Mouse (Mus musculus) midbrain, embryonic 11.5 days (tissue): ENCODE data around the gene Dpf3. TPM values are rescaled to one million over a fixed set of nuclear protein-coding genes. Genes with fewer than 3 reads are reported as not detected.

ENCODE experiments used
- ATAC-seq: fragments of 200-750 bp; cut with Nextera tagmentation; 2 replicates; pipeline ENCODE4 v1.8.0; 2017; ENCODE audit warnings: moderate TSS enrichment, moderate library complexity; ENCODE audit not compliant: low FRiP score
- DNase-seq: peaks from one replicate; pipeline ENCODE4 v3.0.0; 2015; ENCODE audit warnings: low spot score; ENCODE audit errors: missing footprints
- H3K27ac ChIP-seq: fragments of 300-500 bp; sonication (generic); 2 replicates; pipeline ENCODE4 v1.5.1; 2014; ENCODE audit warnings: low read depth, low read length
- H3K27me3 ChIP-seq: fragments of 300-500 bp; sonication (generic); 2 replicates; pipeline ENCODE4 v1.6.1; 2014; ENCODE audit warnings: mild to moderate bottlenecking, low read length, moderate library complexity, mixed read lengths; ENCODE audit not compliant: control insufficient read depth, insufficient read depth
- H3K36me3 ChIP-seq: fragments of 300-500 bp; sonication (generic); 2 replicates; pipeline ENCODE4 v1.6.1; 2014; ENCODE audit warnings: mild to moderate bottlenecking, low read length, moderate library complexity, mixed read lengths; ENCODE audit not compliant: control insufficient read depth, insufficient read depth
- H3K4me1 ChIP-seq: fragments of 300-500 bp; sonication (generic); 2 replicates; pipeline ENCODE4 v1.6.1; 2014; ENCODE audit warnings: low read length; ENCODE audit not compliant: control insufficient read depth, insufficient read depth
- H3K4me2 ChIP-seq: fragments of 300-500 bp; sonication (generic); 2 replicates; pipeline ENCODE4 v1.6.1; 2014; ENCODE audit warnings: mild to moderate bottlenecking, moderate library complexity
- H3K4me3 ChIP-seq: fragments of 300-500 bp; sonication (generic); 2 replicates; pipeline ENCODE4 v1.5.1; 2014; ENCODE audit warnings: low read depth, low read length
- H3K9ac ChIP-seq: fragments of 300-500 bp; sonication (generic); 2 replicates; pipeline ENCODE4 v1.6.1; 2014; ENCODE audit warnings: low read length
- H3K9me3 ChIP-seq: fragments of 300-500 bp; sonication (generic); 2 replicates; pipeline ENCODE4 v1.6.1; 2016; ENCODE audit warnings: low read length; ENCODE audit not compliant: control insufficient read depth
- WGBS: fragments of 180-500 bp; shearing (Covaris S2); extraction: QIAGEN DNeasy Blood & Tissue Kit; methylation state at CpG from one replicate; pipeline ENCODE4 v1.1.7; 2014; 5-methylcytosine and 5-hydroxymethylcytosine counted together
- polyA plus RNA-seq: library from polyadenylated mRNA; unstranded; fragments of >200 nt; fragmentation: Nextera tagmentation; extraction: Ambion mirVana; gene quantifications from 2 replicates; pipeline ENCODE4 v1.2.1, GENCODE M21; 2014

Dpf3 gene
- polyA plus RNA-seq, 1 experiment from 2014 or later: 11.3 TPM

- Histone ChIP-seq H3K27ac (no peak overlapping the region), H3K4me2 (no peak overlapping the region), H3K9ac (no peak overlapping the region), H3K4me3 (no peak overlapping the region), H3K27me3 (no peaks in the 10 kb centered on the region), H3K4me1 (peaks cover 14% of the 10 kb centered on the region), H3K36me3 (no peaks in the 10 kb centered on the region), H3K9me3 (no peaks in the 10 kb centered on the region)
- DNase-seq (no peak), ATAC-seq (no peak)
- 35% methylated on average over 6 of the region's 6 CpGs for WGBS
Observed at GRCm38 (mm10) chr12:83466508-83467430, 20.7 kb downstream of the Dpf3 start.

- H3K27ac ChIP-seq: no peak overlapping the region
- DNase-seq (no peak), ATAC-seq (no peak)
- H3K4me1 ChIP-seq: peaks cover 12% of the 10 kb centered on the region
- no peaks in the 10 kb centered on the region for H3K9me3 ChIP-seq
- no peaks in the 10 kb centered on the region for H3K27me3 ChIP-seq
- H3K36me3 ChIP-seq: no peaks in the 10 kb centered on the region
- no peak overlapping the region for H3K4me3 ChIP-seq
- no peak overlapping the region for H3K9ac ChIP-seq
- WGBS: 89% methylated on average over 4 of the region's 4 CpGs
- H3K4me2 ChIP-seq: no peak overlapping the region
Observed at GRCm38 (mm10) chr12:83466053-83466452, 21.5 kb downstream of the Dpf3 start.

- DNase-seq (no peak), ATAC-seq (no peak)
- Histone ChIP-seq H3K9ac (no peak overlapping the region), H3K36me3 (no peaks in the 10 kb centered on the region), H3K4me2 (no peak overlapping the region), H3K4me3 (no peak overlapping the region), H3K27ac (no peak overlapping the region), H3K27me3 (no peaks in the 10 kb centered on the region), H3K4me1 (peaks cover 2% of the 10 kb centered on the region; the same call in 1 of the 2 replicates), H3K9me3 (no peaks in the 10 kb centered on the region)
- WGBS: 84% methylated on average over 3 of the region's 3 CpGs
Observed at GRCm38 (mm10) chr12:83460272-83460671, 27.2 kb downstream of the Dpf3 start.

GRCm38 (mm10) chr12:83454697-83455321, 32.7 kb downstream of the Dpf3 start:
- Histone ChIP-seq H3K27ac (no peak overlapping the region), H3K4me2 (no peak overlapping the region), H3K4me1 (peaks cover 2% of the 10 kb centered on the region; the same call in 1 of the 2 replicates), H3K4me3 (no peak overlapping the region), H3K9me3 (no peaks in the 10 kb centered on the region), H3K27me3 (no peaks in the 10 kb centered on the region), H3K9ac (no peak overlapping the region), H3K36me3 (no peaks in the 10 kb centered on the region)
- no peak for ATAC-seq
- no peak for DNase-seq
- WGBS: 78% methylated on average over 5 of the region's 5 CpGs

GRCm38 (mm10) chr12:83451850-83452249, 35.7 kb downstream of the Dpf3 start:
- H3K4me3 ChIP-seq: no peak overlapping the region
- H3K27me3 ChIP-seq: no peaks in the 10 kb centered on the region
- H3K4me1 ChIP-seq: no peaks in the 10 kb centered on the region
- no peaks in the 10 kb centered on the region for H3K9me3 ChIP-seq
- DNase-seq (no peak), ATAC-seq (no peak)
- no peaks in the 10 kb centered on the region for H3K36me3 ChIP-seq
- H3K4me2 ChIP-seq: no peak overlapping the region
- H3K27ac ChIP-seq: no peak overlapping the region
- H3K9ac ChIP-seq: no peak overlapping the region
- WGBS: 40% methylated on average over 8 of the region's 8 CpGs

DNA sequence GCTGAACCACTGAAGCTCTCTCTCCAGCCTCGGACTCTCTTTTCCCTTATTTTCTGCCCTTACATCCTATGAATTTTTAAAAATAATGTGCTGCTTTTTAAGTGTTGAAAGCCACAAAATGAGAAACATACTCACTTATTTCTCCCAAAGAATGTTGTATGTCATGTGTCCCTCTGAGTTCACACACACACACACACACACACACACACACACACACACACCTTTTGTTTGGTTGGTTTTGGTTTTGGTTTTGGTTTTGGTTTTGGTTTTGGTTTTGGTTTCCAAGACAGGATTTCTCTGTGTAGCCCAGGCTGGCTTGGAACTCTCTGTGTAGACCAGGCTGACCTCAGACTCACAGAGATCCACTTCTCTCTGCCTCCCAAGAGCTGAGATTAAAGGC, 37.0 kb downstream of the Dpf3 start:
- DNase-seq: no peak
- WGBS: 92% methylated on average over 1 of the region's 1 CpGs
- H3K9me3 ChIP-seq: no peaks in the 10 kb centered on the region
- no peaks in the 10 kb centered on the region for H3K4me1 ChIP-seq
- no peak for ATAC-seq
- no peaks in the 10 kb centered on the region for H3K36me3 ChIP-seq
- no peak overlapping the region for H3K9ac ChIP-seq
- H3K27ac ChIP-seq: no peak overlapping the region
- H3K27me3 ChIP-seq: no peaks in the 10 kb centered on the region
- H3K4me2 ChIP-seq: no peak overlapping the region
- H3K4me3 ChIP-seq: no peak overlapping the region

GRCm38 (mm10) chr12:83449202-83449601, 38.3 kb downstream of the Dpf3 start:
- no peak overlapping the region for H3K4me2 ChIP-seq
- no peaks in the 10 kb centered on the region for H3K27me3 ChIP-seq
- H3K4me3 ChIP-seq: no peak overlapping the region
- ATAC-seq (no peak), DNase-seq (no peak)
- no peak overlapping the region for H3K9ac ChIP-seq
- H3K36me3 ChIP-seq: no peaks in the 10 kb centered on the region
- H3K9me3 ChIP-seq: no peaks in the 10 kb centered on the region
- no peaks in the 10 kb centered on the region for H3K4me1 ChIP-seq
- no peak overlapping the region for H3K27ac ChIP-seq
- WGBS: 85% methylated on average over 7 of the region's 7 CpGs

DNA sequence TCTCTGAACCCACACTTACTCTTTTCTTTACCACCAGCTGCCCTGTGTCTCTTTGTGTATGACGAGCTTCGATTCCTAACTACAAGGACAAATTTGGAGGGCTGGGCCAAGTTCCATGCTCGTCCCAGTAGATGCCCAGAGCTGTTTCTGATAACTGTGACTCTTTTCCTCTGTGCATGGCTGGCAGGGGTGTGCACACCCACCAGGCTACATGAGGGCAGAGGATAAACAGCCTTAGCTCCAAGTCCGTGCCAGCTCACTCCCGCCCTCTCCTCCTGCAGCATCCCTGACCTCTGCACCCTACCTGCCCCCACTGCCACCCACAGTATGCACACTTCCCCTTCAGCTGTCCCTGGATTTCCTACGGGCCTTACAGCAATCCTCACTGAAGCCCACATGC, 41.9 kb downstream of the Dpf3 start:
- Histone ChIP-seq H3K9me3 (no peaks in the 10 kb centered on the region), H3K36me3 (no peaks in the 10 kb centered on the region), H3K4me1 (no peaks in the 10 kb centered on the region), H3K27ac (no peak overlapping the region), H3K9ac (no peak overlapping the region), H3K27me3 (no peaks in the 10 kb centered on the region), H3K4me2 (no peak overlapping the region), H3K4me3 (no peak overlapping the region)
- ATAC-seq: no peak
- 78% methylated on average over 6 of the region's 6 CpGs for WGBS
- no peak for DNase-seq

DNA sequence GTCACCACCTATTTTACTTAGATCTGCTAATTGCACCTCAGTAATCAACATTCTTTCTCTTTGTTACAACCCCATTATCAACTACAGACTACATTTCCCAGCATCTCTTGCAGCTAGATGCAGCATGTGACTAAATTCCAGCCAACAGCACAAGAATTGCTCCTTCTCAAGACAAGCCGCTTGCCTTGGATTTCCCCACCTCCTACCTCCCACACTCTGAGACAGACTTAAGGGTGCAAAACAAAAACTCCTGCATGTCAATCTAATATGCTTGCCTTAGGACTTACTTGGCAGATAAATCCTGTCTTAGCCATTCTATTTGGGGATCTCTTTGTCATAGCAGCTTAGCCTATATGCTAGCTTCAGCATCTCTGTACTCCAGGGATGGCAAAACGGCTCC, 43.1 kb downstream of the Dpf3 start:
- Histone ChIP-seq H3K9ac (no peak overlapping the region), H3K27ac (no peak overlapping the region), H3K36me3 (no peaks in the 10 kb centered on the region), H3K4me1 (no peaks in the 10 kb centered on the region), H3K9me3 (no peaks in the 10 kb centered on the region), H3K27me3 (no peaks in the 10 kb centered on the region), H3K4me2 (no peak overlapping the region), H3K4me3 (no peak overlapping the region)
- ATAC-seq (no peak), DNase-seq (no peak)
- 94% methylated on average over 2 of the region's 2 CpGs for WGBS
